Mouse (Mus musculus) ovary, postnatal 14 days (tissue): ENCODE measurements around the gene Dnah6.

ENCODE experiments used
- DNase-seq: peaks from one replicate; pipeline ENCODE4 v3.0.0; 2022; ENCODE audit warnings: low spot score

The Dnah6 gene

GRCm38 (mm10) chr6:73028853-73029252, 192.6 kb downstream of the Dnah6 start:
- no peak for DNase-seq

GRCm38 (mm10) chr6:73027881-73028280, 193.6 kb downstream of the Dnah6 start:
- no peak for DNase-seq

- no peak for DNase-seq
Measured at GRCm38 (mm10) chr6:73026898-73027297, 194.6 kb downstream of the Dnah6 start.

- DNase-seq = no peak
Measured at GRCm38 (mm10) chr6:73020061-73020460, 201.4 kb downstream of the Dnah6 start.

- DNase-seq = no peak
Measured at GRCm38 (mm10) chr6:73018725-73019280, 202.6 kb downstream of the Dnah6 start.

- no peak for DNase-seq
Measured at GRCm38 (mm10) chr6:73014317-73015160, 206.9 kb downstream of the Dnah6 start.

GRCm38 (mm10) chr6:73012931-73013330, 208.5 kb downstream of the Dnah6 start:
- no peak for DNase-seq

- DNase-seq = no peak
Measured at GRCm38 (mm10) chr6:73011827-73012226, 209.6 kb downstream of the Dnah6 start.

- peak; percentile 66 for DNase-seq
Measured at GRCm38 (mm10) chr6:73010073-73010472, 211.4 kb downstream of the Dnah6 start.

- DNase-seq = no peak
Measured at GRCm38 (mm10) chr6:73003601-73004000, 217.8 kb downstream of the Dnah6 start.

- DNase-seq = no peak
Measured at GRCm38 (mm10) chr6:73002391-73002790, 219.1 kb downstream of the Dnah6 start.

GRCm38 (mm10) chr6:72998809-72999208, 222.6 kb downstream of the Dnah6 start:
- no peak for DNase-seq

- DNase-seq = no peak
Measured at GRCm38 (mm10) chr6:72993688-72994082, 227.8 kb downstream of the Dnah6 start.

- DNase-seq = no peak
Measured at GRCm38 (mm10) chr6:72993054-72993687, 228.3 kb downstream of the Dnah6 start.

GRCm38 (mm10) chr6:72990206-72990605, 231.2 kb downstream of the Dnah6 start:
- no peak for DNase-seq

GRCm38 (mm10) chr6:72989028-72989736, 232.3 kb downstream of the Dnah6 start:
- DNase-seq = no peak

GRCm38 (mm10) chr6:72982506-72982905, 238.9 kb downstream of the Dnah6 start:
- no peak for DNase-seq

GRCm38 (mm10) chr6:72981851-72982250, 239.6 kb downstream of the Dnah6 start:
- DNase-seq = no peak

GRCm38 (mm10) chr6:72981124-72981651, 240.3 kb downstream of the Dnah6 start:
- peak; percentile 61 for DNase-seq

- DNase-seq = no peak
Measured at GRCm38 (mm10) chr6:72976866-72977265, 244.6 kb downstream of the Dnah6 start.

- DNase-seq = no peak
Measured at GRCm38 (mm10) chr6:72971074-72971473, 250.4 kb downstream of the Dnah6 start.

GRCm38 (mm10) chr6:72969787-72970186, 251.7 kb downstream of the Dnah6 start:
- DNase-seq = no peak
